Mouse (Mus musculus): ENCODE measurements at regions not wholly inside any gene's neighbourhood (a gene's known extent, or its start where the extent isn't known, plus 50 kb on each side); places are given as distances from the start of the nearest gene placed in this dataset.

- Histone ChIP-seq H3K4me2 (ENCODE audit: low read length) (no peak overlapping the region), H3K27ac (replicated peaks in 1 of 2; ENCODE audit: control insufficient read depth in 1 of 2, insufficient read depth in 1 of 2, low read depth in 2 of 2, low read length in 2 of 2) (no peak overlapping the region), H3K36me3 (ENCODE audit: control insufficient read depth, insufficient read depth, low read length) (no peaks in the 10 kb centered on the region), H3K9me3 (ENCODE audit: control insufficient read depth, low read length) (no peaks in the 10 kb centered on the region), H3K4me1 (ENCODE audit: control insufficient read depth in 2 of 2, insufficient read depth in 2 of 2, low read length in 2 of 2) (peaks cover 5 to 8% of the 10 kb centered on the region in 2 experiments), H3K9ac (ENCODE audit: low read length) (no peak overlapping the region), H3K27me3 (ENCODE audit: control insufficient read depth, insufficient read depth, low read length) (no peaks in the 10 kb centered on the region), H3K4me3 (ENCODE audit: control insufficient read depth in 1 of 2, insufficient read depth in 1 of 2, low read depth in 1 of 2, low read length in 2 of 2) (no peak overlapping the region)
- WGBS, result 63% methylated on average over 15 of the region's 15 CpGs
- no peak for ATAC-seq (ENCODE audit: insufficient number of reproducible peaks, insufficient read depth, low FRiP score, low read depth)
Measured at GRCm38 (mm10) chr13:99782883-99783721, 117.8 kb downstream of the Cartpt start.

DNA sequence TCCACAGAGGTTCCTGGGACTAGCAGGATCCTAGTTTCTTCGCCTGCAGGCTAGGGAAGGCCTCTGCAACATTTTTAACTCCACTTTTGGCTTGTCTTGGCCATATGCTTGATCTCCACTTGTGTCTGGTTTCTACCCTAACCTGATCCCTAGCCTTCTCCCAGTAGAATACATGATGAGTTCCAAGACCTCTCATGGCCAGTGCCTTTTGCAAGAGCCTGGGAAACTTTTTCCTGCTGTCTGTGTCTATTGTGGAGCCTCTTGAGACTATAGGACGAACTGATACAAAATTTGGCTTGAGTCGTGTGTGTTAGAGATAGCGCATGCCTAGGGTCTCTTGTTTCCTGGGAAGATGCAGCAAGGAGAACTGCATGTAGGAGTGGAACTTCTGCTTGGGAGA lies 119.3 kb downstream of the Cartpt start:
- no peak for ATAC-seq (ENCODE audit: insufficient number of reproducible peaks, insufficient read depth, low FRiP score, low read depth)
- Histone ChIP-seq H3K27me3 (ENCODE audit: control insufficient read depth, insufficient read depth, low read length) (no peaks in the 10 kb centered on the region), H3K9me3 (ENCODE audit: control insufficient read depth, low read length) (no peaks in the 10 kb centered on the region), H3K27ac (replicated peaks in 1 of 2; ENCODE audit: control insufficient read depth in 1 of 2, insufficient read depth in 1 of 2, low read depth in 2 of 2, low read length in 2 of 2) (no peak overlapping the region), H3K4me3 (ENCODE audit: control insufficient read depth in 1 of 2, insufficient read depth in 1 of 2, low read depth in 1 of 2, low read length in 2 of 2) (no peak overlapping the region), H3K9ac (ENCODE audit: low read length) (no peak overlapping the region), H3K4me1 (ENCODE audit: control insufficient read depth in 2 of 2, insufficient read depth in 2 of 2, low read length in 2 of 2) (peaks cover 8 to 16% of the 10 kb centered on the region in 2 experiments), H3K36me3 (ENCODE audit: control insufficient read depth, insufficient read depth, low read length) (no peaks in the 10 kb centered on the region), H3K4me2 (ENCODE audit: low read length) (no peak overlapping the region)
- 69% methylated on average over 4 of the region's 4 CpGs for whole genome bisulfite sequencing

GRCm38 (mm10) chr13:99780751-99781460 lies 120.0 kb downstream of the Cartpt start:
- Histone ChIP-seq H3K27me3 (ENCODE audit: control insufficient read depth, insufficient read depth, low read length) (no peaks in the 10 kb centered on the region), H3K4me2 (ENCODE audit: low read length) (no peak overlapping the region), H3K4me3 (ENCODE audit: control insufficient read depth in 1 of 2, insufficient read depth in 1 of 2, low read depth in 1 of 2, low read length in 2 of 2) (no peak overlapping the region), H3K4me1 (ENCODE audit: control insufficient read depth in 2 of 2, insufficient read depth in 2 of 2, low read length in 2 of 2) (peaks cover 8 to 16% of the 10 kb centered on the region in 2 experiments), H3K27ac (replicated peaks in 1 of 2; ENCODE audit: control insufficient read depth in 1 of 2, insufficient read depth in 1 of 2, low read depth in 2 of 2, low read length in 2 of 2) (no peak overlapping the region), H3K9ac (ENCODE audit: low read length) (no peak overlapping the region), H3K36me3 (ENCODE audit: control insufficient read depth, insufficient read depth, low read length) (no peaks in the 10 kb centered on the region), H3K9me3 (ENCODE audit: control insufficient read depth, low read length) (no peaks in the 10 kb centered on the region)
- 41% methylated on average over 16 of the region's 16 CpGs for WGBS
- no peak for ATAC-seq (ENCODE audit: insufficient number of reproducible peaks, insufficient read depth, low FRiP score, low read depth)

DNA sequence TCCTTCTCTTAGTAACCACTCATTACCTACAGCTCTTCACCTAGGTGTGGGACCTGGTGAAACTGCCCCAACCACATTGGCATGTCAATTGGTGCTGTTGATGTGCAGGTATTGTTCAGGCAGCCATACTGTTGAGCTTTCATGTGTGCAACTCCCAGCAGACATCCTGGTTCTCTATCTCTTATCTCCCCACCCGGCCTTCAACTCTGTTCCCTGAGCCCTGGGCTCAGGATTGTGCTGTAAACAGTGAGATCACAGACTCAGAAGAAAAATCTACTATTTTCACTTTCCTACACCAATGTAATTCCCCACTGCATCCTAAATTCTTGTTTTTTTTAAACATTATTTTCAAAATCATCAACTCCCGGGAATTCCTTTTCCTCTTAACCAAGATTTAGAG lies 122.1 kb downstream of the Cartpt start:
- Histone ChIP-seq H3K4me1 (ENCODE audit: control insufficient read depth in 2 of 2, insufficient read depth in 2 of 2, low read length in 2 of 2) (peaks cover 8 to 16% of the 10 kb centered on the region in 2 experiments), H3K4me2 (ENCODE audit: low read length) (no peak overlapping the region), H3K27me3 (ENCODE audit: control insufficient read depth, insufficient read depth, low read length) (no peaks in the 10 kb centered on the region), H3K27ac (replicated peaks in 1 of 2; ENCODE audit: control insufficient read depth in 1 of 2, insufficient read depth in 1 of 2, low read depth in 2 of 2, low read length in 2 of 2) (no peak overlapping the region), H3K36me3 (ENCODE audit: control insufficient read depth, insufficient read depth, low read length) (no peaks in the 10 kb centered on the region), H3K9ac (ENCODE audit: low read length) (no peak overlapping the region), H3K9me3 (ENCODE audit: control insufficient read depth, low read length) (no peaks in the 10 kb centered on the region), H3K4me3 (ENCODE audit: control insufficient read depth in 1 of 2, insufficient read depth in 1 of 2, low read depth in 1 of 2, low read length in 2 of 2) (no peak overlapping the region)
- no peak for ATAC-seq (ENCODE audit: insufficient number of reproducible peaks, insufficient read depth, low FRiP score, low read depth)
- 46% methylated on average over 2 of the region's 2 CpGs for WGBS

- Histone ChIP-seq H3K4me2 (ENCODE audit: low read length) (0 out of 2 replicates have a peak overlapping the region, but pooled peaks have one; percentile 1), H3K9ac (ENCODE audit: low read length) (no peak overlapping the region)
Measured at GRCm38 (mm10) chr13:99777736-99778135, 123.2 kb downstream of the Cartpt start.

DNA sequence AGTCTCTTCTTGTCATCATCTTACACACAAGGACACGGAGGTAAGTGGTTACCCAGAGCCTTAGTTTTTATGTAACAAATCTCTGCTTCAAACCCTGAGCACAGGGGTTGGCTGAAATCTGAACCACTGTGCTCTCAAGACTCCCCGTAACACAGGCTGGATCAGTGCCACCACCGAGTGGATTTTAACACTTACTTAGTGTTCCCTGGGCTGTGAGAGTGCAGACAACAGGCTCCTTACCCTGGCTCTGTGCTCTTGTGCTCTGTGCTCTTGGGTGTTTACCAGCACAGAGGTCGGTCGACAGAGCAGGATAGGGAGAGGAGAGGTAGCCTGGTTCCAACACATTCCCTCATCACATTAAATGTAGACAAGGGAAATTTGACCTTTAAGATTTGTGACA lies 134.9 kb downstream of the Cartpt start:
- 19% methylated on average over 5 of the region's 5 CpGs for WGBS
- 0 out of 2 replicates have a peak, but pooled peaks have one; percentile 62 for ATAC-seq (ENCODE audit: insufficient number of reproducible peaks, insufficient read depth, low FRiP score, low read depth)
- H3K27me3 ChIP-seq (ENCODE audit: control insufficient read depth, insufficient read depth, low read length), result no peaks in the 10 kb centered on the region
- H3K9ac ChIP-seq (ENCODE audit: low read length), result no peak overlapping the region
- no peaks in the 10 kb centered on the region for H3K9me3 ChIP-seq (ENCODE audit: control insufficient read depth, low read length)
- H3K4me3 ChIP-seq (ENCODE audit: control insufficient read depth in 1 of 2, insufficient read depth in 1 of 2, low read depth in 1 of 2, low read length in 2 of 2), result no peak overlapping the region
- no peak overlapping the region for H3K4me2 ChIP-seq (ENCODE audit: low read length)
- peaks cover 12 to 26% of the 10 kb centered on the region in 2 experiments for H3K4me1 ChIP-seq (ENCODE audit: control insufficient read depth in 2 of 2, insufficient read depth in 2 of 2, low read length in 2 of 2)
- H3K27ac ChIP-seq (replicated peaks in 1 of 2; ENCODE audit: control insufficient read depth in 1 of 2, insufficient read depth in 1 of 2, low read depth in 2 of 2, low read length in 2 of 2), result peak overlapping the region; percentile 27 to 37; a peak in 1 of 4 replicates
- H3K36me3 ChIP-seq (ENCODE audit: control insufficient read depth, insufficient read depth, low read length), result no peaks in the 10 kb centered on the region

More at GRCm38 (mm10) chr13:99777736-99778135, 123.2 kb downstream of the Cartpt start:
- ATAC-seq (ENCODE audit: insufficient number of reproducible peaks, insufficient read depth, low FRiP score, low read depth), result no peak
- Histone ChIP-seq H3K9me3 (ENCODE audit: control insufficient read depth, low read length) (no peaks in the 10 kb centered on the region), H3K27me3 (ENCODE audit: control insufficient read depth, insufficient read depth, low read length) (no peaks in the 10 kb centered on the region), H3K27ac (replicated peaks in 1 of 2; ENCODE audit: control insufficient read depth in 1 of 2, insufficient read depth in 1 of 2, low read depth in 2 of 2, low read length in 2 of 2) (no peak overlapping the region), H3K4me3 (ENCODE audit: control insufficient read depth in 1 of 2, insufficient read depth in 1 of 2, low read depth in 1 of 2, low read length in 2 of 2) (no peak overlapping the region), H3K36me3 (ENCODE audit: control insufficient read depth, insufficient read depth, low read length) (no peaks in the 10 kb centered on the region), H3K4me1 (ENCODE audit: control insufficient read depth in 2 of 2, insufficient read depth in 2 of 2, low read length in 2 of 2) (peaks cover 8 to 16% of the 10 kb centered on the region in 2 experiments)
- 21% methylated on average over 9 of the region's 9 CpGs for WGBS

DNA sequence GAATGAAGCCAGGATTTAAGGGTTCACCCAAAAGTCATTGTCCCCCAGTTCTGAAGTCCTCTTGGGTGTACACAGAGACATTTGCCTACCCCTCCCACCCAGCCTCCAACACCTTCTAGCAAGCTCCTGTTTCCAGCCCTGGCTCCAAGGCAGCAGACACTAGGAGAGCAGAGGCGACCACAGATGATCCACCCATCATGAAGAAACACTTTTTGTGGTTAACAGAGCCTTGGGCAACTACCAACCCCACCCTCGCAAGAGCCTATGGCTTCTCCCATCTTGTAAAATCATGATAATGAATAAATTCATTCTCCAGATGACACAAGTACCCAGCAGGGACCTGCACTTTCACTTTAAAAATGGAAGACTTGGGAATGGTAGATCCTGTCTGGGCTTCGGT lies 136.1 kb downstream of the Cartpt start:
- Histone ChIP-seq H3K4me2 (ENCODE audit: low read length) (no peak overlapping the region), H3K4me1 (ENCODE audit: control insufficient read depth in 2 of 2, insufficient read depth in 2 of 2, low read length in 2 of 2) (peaks cover 12 to 26% of the 10 kb centered on the region in 2 experiments), H3K27me3 (ENCODE audit: control insufficient read depth, insufficient read depth, low read length) (no peaks in the 10 kb centered on the region), H3K4me3 (ENCODE audit: control insufficient read depth in 1 of 2, insufficient read depth in 1 of 2, low read depth in 1 of 2, low read length in 2 of 2) (no peak overlapping the region), H3K9me3 (ENCODE audit: control insufficient read depth, low read length) (no peaks in the 10 kb centered on the region), H3K9ac (ENCODE audit: low read length) (no peak overlapping the region), H3K36me3 (ENCODE audit: control insufficient read depth, insufficient read depth, low read length) (no peaks in the 10 kb centered on the region), H3K27ac (replicated peaks in 1 of 2; ENCODE audit: control insufficient read depth in 1 of 2, insufficient read depth in 1 of 2, low read depth in 2 of 2, low read length in 2 of 2) (no peak overlapping the region)
- ATAC-seq (ENCODE audit: insufficient number of reproducible peaks, insufficient read depth, low FRiP score, low read depth), result no peak
- 83% methylated on average over 3 of the region's 3 CpGs for WGBS
